Mouse (Mus musculus) heart, adult 2 months (tissue): Measurements from ENCODE around the gene Zscan20.

ENCODE experiments used
- EP300 ChIP-seq: fragments of 200-500 bp; IDR thresholded peaks from 2 replicates; pipeline ENCODE4 v1.6.1; 2011; ENCODE audit warnings: low read depth, low read length, control low read depth; ENCODE audit not compliant: insufficient read depth
- POLR2A ChIP-seq: fragments of 200-500 bp; IDR thresholded peaks from 2 replicates; pipeline ENCODE4 v1.6.1; 2011; ENCODE audit warnings: mild to moderate bottlenecking, low read depth, low read length, control low read depth; ENCODE audit not compliant: insufficient read depth

DNA sequence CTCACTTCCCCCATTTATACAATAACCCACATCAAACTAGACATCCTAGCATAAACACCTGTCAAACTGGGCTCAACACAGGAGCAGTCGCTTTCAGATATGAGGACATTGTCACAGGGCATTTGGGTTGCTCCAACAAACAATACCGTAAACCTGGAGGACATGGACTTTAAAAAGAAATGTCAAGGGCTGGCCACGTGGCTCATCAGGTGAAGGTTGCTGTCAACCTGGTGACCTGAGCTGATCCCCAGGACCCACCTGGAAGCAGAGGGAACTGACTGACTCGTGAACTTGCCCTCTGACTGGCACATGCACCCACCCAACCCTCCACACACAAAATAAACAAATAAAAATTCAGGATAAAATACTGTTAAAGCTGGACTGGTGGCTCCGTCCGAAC, 10.7 kb upstream of the Zscan20 start:
- no peak for TF ChIP-seq EP300
- TF ChIP-seq POLR2A = no peak
